Mouse (Mus musculus): ENCODE measurements around the gene Cpped1. TPM values are rescaled to one million over a fixed set of nuclear protein-coding genes. Genes with fewer than 3 reads are reported as not detected.

Gene Cpped1
- polyA plus RNA-seq, 1 experiment = 27.7 TPM

DNA sequence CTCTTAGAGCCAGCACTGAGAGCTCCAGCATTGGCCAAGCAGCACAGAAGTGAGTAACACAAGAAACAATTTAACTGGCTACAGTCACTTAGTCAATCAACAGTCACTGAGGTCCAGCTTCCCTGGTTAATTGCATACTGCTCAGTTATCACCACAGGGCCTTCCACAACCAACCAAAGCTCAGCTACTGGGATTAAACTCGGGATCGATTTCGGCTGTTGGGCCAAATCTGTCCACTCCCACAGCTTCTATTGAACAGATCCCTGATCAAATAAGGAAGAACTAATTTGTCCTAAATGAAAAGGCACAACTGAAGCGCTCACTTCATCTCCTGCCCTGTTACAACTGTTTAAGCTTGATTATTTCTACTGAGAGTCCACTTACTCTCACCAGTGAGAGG is 4.0 kb downstream of the Cpped1 start:
- no peak overlapping the region for H3K4me3 ChIP-seq (ENCODE audit: low read depth, low read length)
- peaks cover 3% of the 10 kb centered on the region; the same call in 1 of the 2 replicates for H3K4me1 ChIP-seq (ENCODE audit: control insufficient read depth, insufficient read depth, insufficient read length, low read length)
- WGBS = 82% methylated on average over 4 of the region's 4 CpGs
- peaks cover 2% of the 10 kb centered on the region; the same call in 1 of the 2 replicates for H3K36me3 ChIP-seq (ENCODE audit: control insufficient read depth, insufficient read depth, low read length)
- no peak for TF ChIP-seq CTCF (IDR thresholded peaks at IDR 0.05; ENCODE audit: extremely low read depth, insufficient read length, insufficient replicate concordance, low read depth, low read length)
- no peak for TF ChIP-seq POLR2A (IDR thresholded peaks at IDR 0.05; ENCODE audit: low read depth, low read length)
- no peak overlapping the region for H3K27ac ChIP-seq (ENCODE audit: insufficient read depth, low read depth, low read length)
- H3K27me3 ChIP-seq (ENCODE audit: control insufficient read depth, insufficient read depth, low read length) = no peaks in the 10 kb centered on the region

GRCm38 (mm10) chr16:11902007-11902406 is 7.2 kb downstream of the Cpped1 start:
- WGBS = 88% methylated on average over 7 of the region's 7 CpGs
- peaks cover 2% of the 10 kb centered on the region; the same call in 1 of the 2 replicates for H3K36me3 ChIP-seq (ENCODE audit: control insufficient read depth, insufficient read depth, low read length)

GRCm38 (mm10) chr16:11900341-11900740 is 8.9 kb downstream of the Cpped1 start:
- 82% methylated on average over 6 of the region's 6 CpGs for WGBS
- Histone ChIP-seq H3K27ac (ENCODE audit: insufficient read depth, low read depth, low read length) (no peak overlapping the region), H3K27me3 (ENCODE audit: control insufficient read depth, insufficient read depth, low read length) (no peaks in the 10 kb centered on the region), H3K4me3 (ENCODE audit: low read depth, low read length) (no peak overlapping the region), H3K4me1 (ENCODE audit: control insufficient read depth, insufficient read depth, insufficient read length, low read length) (peaks cover 3% of the 10 kb centered on the region; the same call in 1 of the 2 replicates), H3K36me3 (ENCODE audit: control insufficient read depth, insufficient read depth, low read length) (0 out of 2 replicates have a peak, but pooled peaks cover under 1% of the 10 kb centered on the region)
- TF ChIP-seq POLR2A (IDR thresholded peaks at IDR 0.05; ENCODE audit: low read depth, low read length) = no peak
- no peak for TF ChIP-seq CTCF (IDR thresholded peaks at IDR 0.05; ENCODE audit: extremely low read depth, insufficient read length, insufficient replicate concordance, low read depth, low read length)

More at GRCm38 (mm10) chr16:11902007-11902406, 7.2 kb downstream of the Cpped1 start:
- Histone ChIP-seq H3K27me3 (ENCODE audit: control insufficient read depth, insufficient read depth, low read length) (no peaks in the 10 kb centered on the region), H3K27ac (ENCODE audit: insufficient read depth, low read depth, low read length) (no peak overlapping the region), H3K4me1 (ENCODE audit: control insufficient read depth, insufficient read depth, insufficient read length, low read length) (no peaks in the 10 kb centered on the region; the same call in 1 of the 2 replicates), H3K4me3 (ENCODE audit: low read depth, low read length) (no peak overlapping the region)
- TF ChIP-seq CTCF (IDR thresholded peaks at IDR 0.05; ENCODE audit: extremely low read depth, insufficient read length, insufficient replicate concordance, low read depth, low read length) (no peak), POLR2A (IDR thresholded peaks at IDR 0.05; ENCODE audit: low read depth, low read length) (no peak)

DNA sequence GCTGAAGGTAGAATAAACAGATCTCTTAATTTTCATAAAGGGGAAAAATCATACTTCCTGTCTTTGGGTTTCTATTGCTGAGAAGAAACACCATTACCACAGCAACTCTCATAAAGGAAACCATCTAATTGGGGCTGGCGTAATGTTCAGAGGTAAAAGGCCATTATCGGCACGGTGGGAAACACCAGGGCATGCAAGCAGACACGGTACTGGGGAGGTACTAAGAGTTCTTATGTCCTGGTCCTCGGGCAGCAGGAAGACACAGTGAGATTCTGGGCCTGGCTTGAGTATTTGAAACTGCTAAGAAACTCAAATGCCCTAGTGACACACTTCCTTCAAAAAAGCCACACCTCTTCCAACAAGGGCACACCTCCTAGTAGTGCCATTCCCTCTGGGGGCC is 12.8 kb downstream of the Cpped1 start:
- TF ChIP-seq CTCF (IDR thresholded peaks at IDR 0.05; ENCODE audit: extremely low read depth, insufficient read length, insufficient replicate concordance, low read depth, low read length) = no peak
- TF ChIP-seq POLR2A (IDR thresholded peaks at IDR 0.05; ENCODE audit: low read depth, low read length) = no peak
- H3K27ac ChIP-seq (ENCODE audit: insufficient read depth, low read depth, low read length) = peak overlapping the region; percentile 52
- H3K36me3 ChIP-seq (ENCODE audit: control insufficient read depth, insufficient read depth, low read length) = peaks cover 9% of the 10 kb centered on the region
- no peaks in the 10 kb centered on the region for H3K27me3 ChIP-seq (ENCODE audit: control insufficient read depth, insufficient read depth, low read length)
- no peak overlapping the region for H3K4me3 ChIP-seq (ENCODE audit: low read depth, low read length)
- 88% methylated on average over 5 of the region's 5 CpGs for WGBS
- H3K4me1 ChIP-seq (ENCODE audit: control insufficient read depth, insufficient read depth, insufficient read length, low read length) = peaks cover 3% of the 10 kb centered on the region; the same call in 1 of the 2 replicates

GRCm38 (mm10) chr16:11894877-11895276 is 14.4 kb downstream of the Cpped1 start:
- WGBS = 92% methylated on average over 3 of the region's 3 CpGs
- H3K27ac ChIP-seq (ENCODE audit: insufficient read depth, low read depth, low read length) = no peak overlapping the region
- H3K4me3 ChIP-seq (ENCODE audit: low read depth, low read length) = no peak overlapping the region

GRCm38 (mm10) chr16:11890186-11890585 is 19.1 kb downstream of the Cpped1 start:
- Histone ChIP-seq H3K27ac (ENCODE audit: insufficient read depth, low read depth, low read length) (no peak overlapping the region), H3K36me3 (ENCODE audit: control insufficient read depth, insufficient read depth, low read length) (peaks cover 34% of the 10 kb centered on the region), H3K4me3 (ENCODE audit: low read depth, low read length) (no peak overlapping the region), H3K4me1 (ENCODE audit: control insufficient read depth, insufficient read depth, insufficient read length, low read length) (no peaks in the 10 kb centered on the region), H3K27me3 (ENCODE audit: control insufficient read depth, insufficient read depth, low read length) (no peaks in the 10 kb centered on the region)
- TF ChIP-seq CTCF (IDR thresholded peaks at IDR 0.05; ENCODE audit: extremely low read depth, insufficient read length, insufficient replicate concordance, low read depth, low read length) (no peak), POLR2A (IDR thresholded peaks at IDR 0.05; ENCODE audit: low read depth, low read length) (no peak)
- WGBS = 72% methylated on average over 3 of the region's 3 CpGs

More at GRCm38 (mm10) chr16:11894877-11895276, 14.4 kb downstream of the Cpped1 start:
- Histone ChIP-seq H3K4me1 (ENCODE audit: control insufficient read depth, insufficient read depth, insufficient read length, low read length) (peaks cover 3% of the 10 kb centered on the region; the same call in 1 of the 2 replicates), H3K36me3 (ENCODE audit: control insufficient read depth, insufficient read depth, low read length) (peaks cover 9% of the 10 kb centered on the region), H3K27me3 (ENCODE audit: control insufficient read depth, insufficient read depth, low read length) (no peaks in the 10 kb centered on the region)
- TF ChIP-seq POLR2A (IDR thresholded peaks at IDR 0.05; ENCODE audit: low read depth, low read length) = no peak
- no peak for TF ChIP-seq CTCF (IDR thresholded peaks at IDR 0.05; ENCODE audit: extremely low read depth, insufficient read length, insufficient replicate concordance, low read depth, low read length)

GRCm38 (mm10) chr16:11889741-11890140 is 19.5 kb downstream of the Cpped1 start:
- no peak overlapping the region for H3K27ac ChIP-seq (ENCODE audit: insufficient read depth, low read depth, low read length)
- no peak overlapping the region for H3K4me3 ChIP-seq (ENCODE audit: low read depth, low read length)
- no peaks in the 10 kb centered on the region for H3K27me3 ChIP-seq (ENCODE audit: control insufficient read depth, insufficient read depth, low read length)
- no peaks in the 10 kb centered on the region for H3K4me1 ChIP-seq (ENCODE audit: control insufficient read depth, insufficient read depth, insufficient read length, low read length)
- 71% methylated on average over 3 of the region's 3 CpGs for WGBS
- TF ChIP-seq CTCF (IDR thresholded peaks at IDR 0.05; ENCODE audit: extremely low read depth, insufficient read length, insufficient replicate concordance, low read depth, low read length) (no peak), POLR2A (IDR thresholded peaks at IDR 0.05; ENCODE audit: low read depth, low read length) (no peak)
- peaks cover 35% of the 10 kb centered on the region for H3K36me3 ChIP-seq (ENCODE audit: control insufficient read depth, insufficient read depth, low read length)

Measured in small intestine, adult 2 months (tissue).